Mouse (Mus musculus) midbrain, embryonic 10.5 days (tissue): ENCODE results near the gene Rasal3. TPM values are rescaled to one million over a fixed set of nuclear protein-coding genes. Genes with fewer than 3 reads are reported as not detected.

Experiments used
- DNase-seq: peaks from one replicate; pipeline ENCODE4 v3.0.0-alpha.2; 2017; ENCODE audit warnings: low spot score
- H3K27ac ChIP-seq: fragments of 300-500 bp; sonication (generic); replicated peaks from 2 replicates; pipeline ENCODE4 v1.5.1; 2016; ENCODE audit warnings: mild to moderate bottlenecking
- H3K27me3 ChIP-seq: fragments of 300-500 bp; sonication (generic); 2 replicates; pipeline ENCODE4 v1.6.1; 2016; ENCODE audit warnings: low read depth, mild to moderate bottlenecking; ENCODE audit not compliant: poor library complexity, severe bottlenecking
- H3K36me3 ChIP-seq: fragments of 300-500 bp; sonication (generic); 2 replicates; pipeline ENCODE4 v1.6.1; 2016; ENCODE audit warnings: mild to moderate bottlenecking, moderate library complexity
- H3K4me1 ChIP-seq: fragments of 300-500 bp; sonication (generic); 2 replicates; pipeline ENCODE4 v1.6.1; 2016
- H3K4me3 ChIP-seq: fragments of 300-500 bp; sonication (generic); 2 replicates; pipeline ENCODE4 v1.5.1; 2016; ENCODE audit warnings: mild to moderate bottlenecking, moderate library complexity
- H3K9me3 ChIP-seq: fragments of 300-500 bp; sonication (generic); replicated peaks from 2 replicates; pipeline ENCODE4 v1.6.1; 2016; ENCODE audit warnings: mild to moderate bottlenecking
- WGBS: fragments of 180-500 bp; shearing (Covaris S2); methylation state at CpG from one replicate; pipeline ENCODE4 v1.1.7; 2016; 5-methylcytosine and 5-hydroxymethylcytosine counted together
- polyA plus RNA-seq: library from polyadenylated mRNA; unstranded; fragments of >200 nt; fragmentation: Nextera tagmentation; extraction: Ambion mirVana; gene quantifications from 2 replicates; pipeline ENCODE4 v1.2.1, GENCODE M21; 2016

Rasal3 gene
- polyA plus RNA-seq, result 0.40 and 0.42 TPM in 2 replicates

DNA sequence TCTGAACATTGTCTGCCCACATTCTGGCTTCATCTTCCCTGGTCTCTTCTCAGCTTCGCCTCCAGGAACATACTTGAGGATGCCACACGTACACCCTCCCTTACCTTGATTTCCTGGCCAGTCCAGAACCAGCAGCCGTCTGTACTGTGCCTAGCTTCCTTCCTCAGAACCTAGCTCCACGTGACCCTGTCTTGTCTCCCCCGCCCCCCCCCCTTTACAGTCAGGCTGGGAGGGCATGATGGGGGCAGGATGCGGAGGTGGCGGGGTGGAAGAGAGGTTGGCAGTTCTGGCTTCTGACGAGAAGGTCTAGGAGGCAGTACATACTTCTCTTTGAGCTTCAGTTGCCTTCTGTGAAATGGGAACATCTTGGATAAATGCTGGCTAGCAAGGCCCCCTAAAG is at the start of gene Rasal3:
Rasal3 (minus strand) TSS at position 167 of the 400 bp plus-strand sequence.
- Histone ChIP-seq H3K36me3 (no peaks in the 10 kb centered on the region), H3K27me3 (peaks cover 14% of the 10 kb centered on the region), H3K4me1 (no peaks in the 10 kb centered on the region), H3K27ac (no peak within 1 kb of the TSS), H3K9me3 (no peaks in the 10 kb centered on the region), H3K4me3 (no peak within 1 kb of the TSS)
- WGBS, result 84% methylated on average over 8 of the region's 8 CpGs
- no peak for DNase-seq

DNA sequence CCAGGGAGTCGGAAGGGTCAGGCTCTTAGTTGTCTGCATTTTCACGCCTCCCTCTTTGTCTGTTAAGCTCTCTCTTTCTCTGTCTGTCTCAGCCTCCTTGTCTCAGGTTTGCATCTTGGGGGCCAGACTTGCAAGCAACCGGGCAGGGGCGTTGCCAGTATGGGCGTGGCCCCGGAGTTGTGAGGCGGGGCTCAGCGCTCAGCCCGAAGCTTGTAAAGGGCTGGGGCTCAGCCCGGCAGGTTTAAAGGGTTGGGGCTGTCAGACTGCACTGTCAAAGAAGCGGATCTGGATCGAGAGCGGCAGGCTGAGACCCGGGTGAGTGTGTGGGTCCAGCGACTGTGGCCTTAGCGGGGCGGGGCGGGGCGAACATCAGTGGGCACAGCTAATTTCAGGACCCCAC is 49.1 kb upstream of the Rasal3 start, which contains the start of gene Cyp4f39:
Cyp4f39 (plus strand) TSS at position 242 of the 400 bp plus-strand sequence.
- Histone ChIP-seq H3K27ac (no peak within 1 kb of the TSS; the same call in 1 of the 2 replicates), H3K9me3 (peaks cover 3% of the 10 kb centered on the region; the same call in 1 of the 2 replicates), H3K27me3 (peaks cover 18% of the 10 kb centered on the region), H3K4me3 (peak within 1 kb of the TSS; percentile 53), H3K4me1 (peaks cover 15% of the 10 kb centered on the region), H3K36me3 (no peaks in the 10 kb centered on the region)
- DNase-seq, result peak; percentile 49
- WGBS, result 1% methylated on average over 19 of the region's 19 CpGs

DNA sequence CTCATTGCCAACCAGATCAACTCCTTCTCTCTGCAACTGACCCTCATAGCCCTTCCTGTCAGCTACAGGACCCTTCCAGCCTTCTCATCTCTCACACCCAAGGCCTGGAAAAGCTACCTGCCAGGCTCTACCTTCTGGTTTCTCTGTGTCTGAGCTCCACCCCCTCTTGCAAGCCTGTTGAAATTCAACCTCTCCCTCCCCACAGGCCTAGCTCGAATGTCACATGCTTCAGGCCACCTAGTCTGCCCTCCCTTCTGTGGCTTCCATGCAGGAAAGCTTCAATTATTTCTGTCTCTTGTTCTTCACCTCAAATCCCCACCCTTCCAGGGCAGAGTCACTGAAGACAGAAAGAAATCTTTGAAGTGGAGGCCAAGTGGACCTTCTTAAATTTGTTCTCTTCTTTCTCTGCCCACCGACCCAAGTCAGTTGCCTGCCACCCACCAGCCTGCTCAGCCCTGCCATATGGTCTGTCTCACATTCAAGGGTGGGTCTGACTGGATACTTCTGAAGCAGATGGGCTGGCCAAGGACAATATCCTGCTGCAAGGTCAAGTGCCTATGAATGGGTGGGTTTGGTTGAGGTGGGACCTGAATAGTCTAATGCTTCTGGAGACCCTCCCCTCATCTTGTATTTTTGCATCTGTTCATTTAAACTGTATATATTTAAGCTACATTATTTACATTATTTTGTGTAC is 47.6 kb upstream of the Rasal3 start:
- H3K27ac ChIP-seq, result no peak overlapping the region
- H3K4me1 ChIP-seq, result peaks cover 15% of the 10 kb centered on the region
- H3K4me3 ChIP-seq, result no peak overlapping the region
- DNase-seq, result no peak
- no peaks in the 10 kb centered on the region for H3K36me3 ChIP-seq
- peaks cover 18% of the 10 kb centered on the region for H3K27me3 ChIP-seq
- H3K9me3 ChIP-seq, result peaks cover 3% of the 10 kb centered on the region; the same call in 1 of the 2 replicates
- 57% methylated on average over 2 of the region's 2 CpGs for WGBS

DNA sequence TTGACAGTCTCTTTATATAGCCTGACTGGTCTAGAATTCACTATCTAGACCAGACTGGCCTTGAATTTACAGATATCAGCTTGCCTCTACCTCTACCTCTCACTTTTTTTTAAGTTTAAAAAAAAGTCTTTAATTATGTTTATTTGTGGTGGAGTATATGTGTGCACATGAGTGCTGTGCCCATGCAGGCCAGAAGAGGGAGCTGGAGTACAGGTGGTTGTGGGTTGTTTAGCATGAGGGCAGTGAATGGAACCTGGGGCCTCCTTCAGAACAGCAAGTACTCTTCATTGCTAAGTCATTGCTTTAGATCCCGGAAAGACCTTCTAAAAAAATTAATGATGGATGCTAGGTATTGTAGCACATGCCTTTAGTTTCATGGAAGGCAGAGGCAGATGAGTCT is 45.7 kb upstream of the Rasal3 start:
- Histone ChIP-seq H3K9me3 (peaks cover 3% of the 10 kb centered on the region; the same call in 1 of the 2 replicates), H3K27ac (no peak overlapping the region), H3K27me3 (peaks cover 16% of the 10 kb centered on the region), H3K36me3 (no peaks in the 10 kb centered on the region), H3K4me3 (no peak overlapping the region), H3K4me1 (peaks cover 15% of the 10 kb centered on the region)
- no peak for DNase-seq
- WGBS, result 96% methylated on average over 1 of the region's 1 CpGs

GRCm38 (mm10) chr17:32447195-32447594 is 43.8 kb upstream of the Rasal3 start:
- Histone ChIP-seq H3K36me3 (no peaks in the 10 kb centered on the region), H3K9me3 (peaks cover 3% of the 10 kb centered on the region; the same call in 1 of the 2 replicates), H3K27ac (no peak overlapping the region), H3K4me1 (peaks cover 2% of the 10 kb centered on the region; the same call in 1 of the 2 replicates), H3K27me3 (no peaks in the 10 kb centered on the region; the same call in 1 of the 2 replicates), H3K4me3 (no peak overlapping the region)
- no peak for DNase-seq

DNA sequence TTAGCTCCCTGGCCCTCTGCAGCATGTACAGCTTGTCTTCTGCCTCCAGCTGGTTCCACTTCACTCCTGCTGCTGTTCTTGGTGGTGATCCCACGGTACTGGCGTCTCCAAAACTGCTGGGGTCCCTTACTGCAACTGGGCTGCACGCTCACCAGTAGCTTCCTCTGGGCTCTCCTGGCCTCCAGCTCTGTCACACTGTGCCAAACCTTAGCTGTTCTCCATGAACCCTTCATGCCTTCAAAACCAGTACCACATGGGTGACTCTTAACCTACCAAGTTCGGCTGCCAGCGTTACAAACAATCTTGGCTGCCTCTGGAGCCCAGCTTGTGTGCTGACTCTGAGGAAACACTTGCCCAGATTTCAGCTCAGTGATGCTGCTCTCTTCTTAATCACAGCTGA is 41.6 kb upstream of the Rasal3 start:
- WGBS, result 85% methylated on average over 5 of the region's 5 CpGs
- no peaks in the 10 kb centered on the region for H3K36me3 ChIP-seq
- no peak for DNase-seq
- H3K9me3 ChIP-seq, result peaks cover 3% of the 10 kb centered on the region; the same call in 1 of the 2 replicates
- no peak overlapping the region for H3K27ac ChIP-seq
- no peaks in the 10 kb centered on the region for H3K4me1 ChIP-seq
- H3K4me3 ChIP-seq, result no peak overlapping the region
- H3K27me3 ChIP-seq, result no peaks in the 10 kb centered on the region

DNA sequence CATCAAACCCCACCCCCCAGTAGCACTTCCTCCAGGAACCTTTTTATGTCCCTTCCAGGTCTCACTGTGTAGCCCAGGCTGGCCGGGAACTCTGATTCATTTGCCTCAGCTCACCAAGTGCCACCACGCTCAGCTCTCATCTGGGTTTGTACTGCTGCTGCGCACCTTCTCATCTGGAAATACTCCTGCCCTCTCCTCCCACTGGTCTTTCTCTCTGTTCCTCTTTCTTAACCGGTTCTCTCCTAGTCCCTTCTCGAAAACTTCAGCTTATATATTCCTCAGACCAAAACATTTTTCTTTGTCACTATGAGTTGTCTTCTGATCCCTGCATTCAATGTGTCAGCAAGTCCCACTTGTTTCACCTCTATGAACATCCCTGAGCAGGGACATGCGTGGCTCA is 39.9 kb upstream of the Rasal3 start:
- H3K4me1 ChIP-seq, result no peaks in the 10 kb centered on the region
- no peak overlapping the region for H3K4me3 ChIP-seq
- no peak for DNase-seq
- WGBS, result 81% methylated on average over 6 of the region's 6 CpGs
- no peaks in the 10 kb centered on the region for H3K36me3 ChIP-seq
- no peak overlapping the region for H3K27ac ChIP-seq
- no peaks in the 10 kb centered on the region for H3K27me3 ChIP-seq
- no peaks in the 10 kb centered on the region for H3K9me3 ChIP-seq

GRCm38 (mm10) chr17:32437106-32437505 is 33.7 kb upstream of the Rasal3 start:
- H3K4me3 ChIP-seq, result no peak overlapping the region
- no peak for DNase-seq
- 92% methylated on average over 4 of the region's 4 CpGs for WGBS
- H3K4me1 ChIP-seq, result no peaks in the 10 kb centered on the region
- H3K9me3 ChIP-seq, result no peaks in the 10 kb centered on the region
- no peaks in the 10 kb centered on the region for H3K27me3 ChIP-seq
- H3K27ac ChIP-seq, result no peak overlapping the region
- H3K36me3 ChIP-seq, result no peaks in the 10 kb centered on the region

- DNase-seq, result no peak
- H3K27ac ChIP-seq, result no peak overlapping the region
- H3K4me3 ChIP-seq, result no peak overlapping the region
- H3K9me3 ChIP-seq, result no peaks in the 10 kb centered on the region
- 75% methylated on average over 5 of the region's 5 CpGs for WGBS
- H3K27me3 ChIP-seq, result no peaks in the 10 kb centered on the region
- H3K36me3 ChIP-seq, result no peaks in the 10 kb centered on the region
- H3K4me1 ChIP-seq, result no peaks in the 10 kb centered on the region
These were observed 31.8 kb upstream of the Rasal3 start for GRCm38 (mm10) chr17:32435151-32435550.

DNA sequence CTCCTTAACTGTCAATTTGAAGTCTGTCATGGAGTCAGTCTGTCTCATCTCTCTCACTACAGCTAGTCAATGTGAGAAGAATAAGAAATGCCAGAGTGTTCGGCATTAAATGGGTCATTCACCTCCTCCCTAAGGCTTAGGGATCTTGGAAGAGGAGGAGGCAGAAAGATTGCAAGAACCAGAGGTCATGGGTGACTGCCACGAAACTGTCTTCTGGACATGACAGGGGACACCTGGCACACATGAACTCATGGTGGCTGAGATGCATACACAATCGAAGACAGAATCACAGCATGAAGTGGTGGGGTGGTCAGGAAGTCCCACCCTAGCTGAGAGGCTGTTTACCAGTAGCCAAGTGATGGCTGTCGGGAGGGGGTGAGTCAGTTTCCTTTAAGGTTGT is 30.9 kb upstream of the Rasal3 start:
- Histone ChIP-seq H3K27me3 (no peaks in the 10 kb centered on the region), H3K4me3 (no peak overlapping the region), H3K4me1 (no peaks in the 10 kb centered on the region), H3K9me3 (no peaks in the 10 kb centered on the region), H3K27ac (no peak overlapping the region), H3K36me3 (no peaks in the 10 kb centered on the region)
- DNase-seq, result no peak
- 83% methylated on average over 4 of the region's 4 CpGs for WGBS

DNA sequence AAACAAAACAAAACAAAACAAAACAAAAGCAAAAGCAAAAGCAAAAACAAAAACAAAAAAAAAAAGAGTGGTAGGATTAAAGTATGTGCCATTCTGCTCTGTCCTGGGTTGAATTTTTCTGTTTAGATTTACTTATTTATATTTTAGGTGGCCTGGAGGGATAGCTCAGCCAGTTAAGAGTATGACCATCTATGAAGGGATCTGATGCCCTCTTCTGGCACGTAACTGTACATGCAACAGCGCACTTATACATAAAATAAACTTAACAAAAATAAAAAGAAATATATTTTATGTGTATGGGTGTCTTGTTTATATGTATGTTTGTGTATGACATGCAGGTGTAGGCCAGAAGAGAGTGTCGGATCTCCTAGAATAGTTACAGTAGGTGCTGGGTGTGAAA is 28.6 kb upstream of the Rasal3 start:
- no peak overlapping the region for H3K4me3 ChIP-seq
- no peaks in the 10 kb centered on the region for H3K4me1 ChIP-seq
- 51% methylated on average over 3 of the region's 3 CpGs for WGBS
- no peaks in the 10 kb centered on the region for H3K36me3 ChIP-seq
- no peaks in the 10 kb centered on the region for H3K9me3 ChIP-seq
- H3K27me3 ChIP-seq, result no peaks in the 10 kb centered on the region
- DNase-seq, result no peak
- H3K27ac ChIP-seq, result no peak overlapping the region

GRCm38 (mm10) chr17:32426610-32427009 is 23.2 kb upstream of the Rasal3 start:
- Histone ChIP-seq H3K36me3 (no peaks in the 10 kb centered on the region), H3K27ac (no peak overlapping the region), H3K27me3 (no peaks in the 10 kb centered on the region), H3K4me3 (no peak overlapping the region), H3K4me1 (no peaks in the 10 kb centered on the region), H3K9me3 (no peaks in the 10 kb centered on the region)
- DNase-seq, result no peak

DNA sequence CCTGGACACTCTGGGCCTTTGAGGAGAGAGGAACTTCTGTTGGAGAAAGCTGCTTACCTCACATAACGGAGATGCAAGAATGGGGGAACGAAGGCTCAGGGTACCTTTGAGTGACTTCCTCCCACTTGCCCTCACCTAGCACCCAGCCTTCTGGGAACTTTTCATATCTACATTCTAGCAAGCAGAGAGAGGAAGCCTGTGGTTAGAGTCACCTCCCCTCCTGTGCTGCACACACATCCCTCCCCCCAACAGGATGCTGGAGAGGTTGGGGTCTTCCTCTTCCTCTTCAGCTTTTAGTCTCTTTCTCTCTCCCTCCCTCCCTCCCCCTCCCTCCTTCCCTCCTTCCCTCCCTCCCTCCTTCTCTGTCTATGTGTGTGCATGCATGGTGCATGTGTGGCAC is 20.7 kb upstream of the Rasal3 start, which contains the start of gene Pglyrp2:
Pglyrp2 (minus strand) TSS at position 134 of the 400 bp plus-strand sequence.
- no peaks in the 10 kb centered on the region for H3K4me1 ChIP-seq
- 90% methylated on average over 2 of the region's 2 CpGs for WGBS

More for the DNA sequence above, 20.7 kb upstream of the Rasal3 start, which contains the start of gene Pglyrp2:
- no peak for DNase-seq
- no peaks in the 10 kb centered on the region for H3K27me3 ChIP-seq
- H3K27ac ChIP-seq, result no peak within 1 kb of the TSS
- H3K36me3 ChIP-seq, result no peaks in the 10 kb centered on the region
- H3K9me3 ChIP-seq, result no peaks in the 10 kb centered on the region
- H3K4me3 ChIP-seq, result no peak within 1 kb of the TSS
